Mouse (Mus musculus) B cell, adult 2 months (primary cell): ENCODE data around the gene Itgb8.

Experiments
- DNase-seq, 2 experiments: peaks; one replicate each; pipeline ENCODE4 v3.0.0; 2022

Itgb8 gene

DNA sequence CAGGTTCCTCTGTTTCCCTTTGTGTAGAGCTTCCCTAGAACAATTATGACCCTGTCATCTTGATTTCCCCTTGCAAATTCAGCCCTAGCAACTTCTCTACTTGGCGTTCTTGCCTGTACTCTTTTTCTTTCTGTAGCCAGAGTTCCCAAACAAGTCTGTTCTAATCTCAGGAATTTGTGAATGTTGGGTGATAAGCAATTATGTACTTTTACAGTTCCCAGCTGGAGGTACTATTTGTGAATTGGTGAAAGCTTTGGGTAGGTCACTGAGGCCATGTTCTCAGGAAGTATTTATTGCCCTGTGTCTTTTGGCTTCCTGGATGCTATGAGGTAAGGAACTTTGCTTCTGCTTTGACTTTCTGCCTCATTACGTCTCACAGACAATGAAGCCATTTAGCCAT is 128.5 kb downstream of the Itgb8 start:
- DNase-seq: no peak
